Mouse (Mus musculus) ES-E14 (cell line): ENCODE data around the gene Pdlim1.

ENCODE experiments used
- CHD2 ChIP-seq: IDR thresholded peaks from 2 replicates; pipeline ENCODE4 v1.6.1; 2014; ENCODE audit warnings: mild to moderate bottlenecking, low read depth, low read length, inconsistent platforms
- ZNF384 ChIP-seq: IDR thresholded peaks from 2 replicates; pipeline ENCODE4 v1.6.1; 2012; ENCODE audit warnings: low read depth, low read length, inconsistent platforms

DNA sequence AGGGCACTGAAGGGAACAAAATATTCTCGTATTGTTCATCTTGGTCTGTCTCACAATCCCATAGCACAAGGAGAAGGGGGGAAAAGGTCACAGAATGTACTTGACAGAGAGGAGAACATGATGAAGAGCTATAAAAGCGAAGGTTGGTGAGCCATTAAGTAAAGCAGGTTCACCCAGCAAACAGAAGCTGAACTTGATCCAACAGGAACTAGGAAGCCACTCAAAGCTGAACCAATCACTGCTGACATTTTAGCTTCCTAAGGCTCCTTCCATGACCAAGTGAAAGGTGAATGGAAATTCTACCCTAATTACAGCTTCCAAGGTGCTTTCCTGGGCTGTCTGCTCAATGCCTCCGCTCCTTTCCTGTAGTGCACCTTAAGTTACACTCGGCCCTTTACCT lies 20.5 kb downstream of the Pdlim1 start:
- no peak for TF ChIP-seq ZNF384
- TF ChIP-seq CHD2: no peak
